Mouse (Mus musculus) c-Kit-positive CD71-positive TER-119-negative erythroid progenitor cells, embryonic 14.5 days (primary cell): Measurements from ENCODE around the gene Atxn7.
"Not testable (repeated sequence)": the region's sequence is repeated elsewhere in the genome, so short reads cannot be mapped to it uniquely, and the experiment has no call there.

Experiments
- DNase-seq: peaks from one replicate; pipeline ENCODE4 v3.0.0-alpha.2; 2013; ENCODE audit warnings: low read depth

Gene Atxn7

DNA sequence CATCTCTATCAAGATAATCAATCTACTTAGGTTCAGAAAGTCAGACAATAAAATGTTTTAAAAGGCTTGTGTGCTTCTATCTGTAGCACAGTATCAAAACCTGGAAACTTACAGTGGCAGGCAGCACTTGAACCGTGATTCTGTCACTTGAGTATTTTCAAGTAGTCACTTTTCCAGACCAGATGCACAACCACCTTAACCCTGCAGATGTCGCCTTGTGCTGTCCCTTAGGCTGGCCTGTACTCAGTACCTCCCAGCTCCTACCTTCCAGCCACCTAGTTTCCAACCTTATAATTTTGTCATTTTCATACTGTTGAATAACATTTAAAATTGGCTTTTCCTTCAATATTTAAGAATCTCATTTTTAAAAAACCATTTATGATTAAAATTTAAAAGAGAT, 20.9 kb downstream of the Atxn7 start:
- DNase-seq, result no peak

DNA sequence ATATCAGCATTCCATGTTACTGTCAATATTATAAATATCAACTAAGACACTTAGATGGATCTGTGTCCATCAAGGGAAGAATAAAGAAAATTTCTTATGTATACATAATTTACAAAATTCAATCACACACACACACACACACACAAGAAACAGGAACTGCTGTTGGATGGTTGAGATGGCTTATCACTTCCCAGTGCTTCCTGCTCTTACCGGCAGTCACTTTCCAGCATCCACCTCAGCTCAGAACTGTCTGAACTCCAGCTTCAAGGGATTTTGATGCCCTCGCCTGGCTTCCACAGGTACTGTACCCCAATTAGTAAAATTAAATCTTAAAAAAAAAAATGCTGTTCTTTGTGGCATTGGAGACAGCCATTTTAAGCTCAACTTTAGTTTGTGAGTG, 27.2 kb downstream of the Atxn7 start:
- no peak for DNase-seq

DNA sequence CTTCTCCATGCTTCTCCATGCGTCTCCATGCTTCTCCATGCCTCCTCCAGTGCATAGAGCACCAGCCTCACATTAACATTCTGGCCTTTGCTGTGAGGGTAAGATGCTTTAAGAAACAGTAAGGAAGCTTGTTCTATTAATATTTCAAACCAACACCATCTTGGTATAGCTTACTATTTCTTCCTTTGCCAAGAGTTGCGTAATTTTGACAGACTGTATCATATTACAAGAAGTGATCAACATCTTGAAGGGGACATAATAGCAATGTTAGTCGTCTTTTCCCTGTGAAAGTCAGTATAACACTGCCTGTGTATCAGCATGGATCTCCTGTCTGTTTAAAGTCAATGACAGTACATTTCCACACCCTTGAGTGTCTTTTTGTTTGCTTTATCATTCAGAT, 29.5 kb downstream of the Atxn7 start:
- no peak for DNase-seq

DNA sequence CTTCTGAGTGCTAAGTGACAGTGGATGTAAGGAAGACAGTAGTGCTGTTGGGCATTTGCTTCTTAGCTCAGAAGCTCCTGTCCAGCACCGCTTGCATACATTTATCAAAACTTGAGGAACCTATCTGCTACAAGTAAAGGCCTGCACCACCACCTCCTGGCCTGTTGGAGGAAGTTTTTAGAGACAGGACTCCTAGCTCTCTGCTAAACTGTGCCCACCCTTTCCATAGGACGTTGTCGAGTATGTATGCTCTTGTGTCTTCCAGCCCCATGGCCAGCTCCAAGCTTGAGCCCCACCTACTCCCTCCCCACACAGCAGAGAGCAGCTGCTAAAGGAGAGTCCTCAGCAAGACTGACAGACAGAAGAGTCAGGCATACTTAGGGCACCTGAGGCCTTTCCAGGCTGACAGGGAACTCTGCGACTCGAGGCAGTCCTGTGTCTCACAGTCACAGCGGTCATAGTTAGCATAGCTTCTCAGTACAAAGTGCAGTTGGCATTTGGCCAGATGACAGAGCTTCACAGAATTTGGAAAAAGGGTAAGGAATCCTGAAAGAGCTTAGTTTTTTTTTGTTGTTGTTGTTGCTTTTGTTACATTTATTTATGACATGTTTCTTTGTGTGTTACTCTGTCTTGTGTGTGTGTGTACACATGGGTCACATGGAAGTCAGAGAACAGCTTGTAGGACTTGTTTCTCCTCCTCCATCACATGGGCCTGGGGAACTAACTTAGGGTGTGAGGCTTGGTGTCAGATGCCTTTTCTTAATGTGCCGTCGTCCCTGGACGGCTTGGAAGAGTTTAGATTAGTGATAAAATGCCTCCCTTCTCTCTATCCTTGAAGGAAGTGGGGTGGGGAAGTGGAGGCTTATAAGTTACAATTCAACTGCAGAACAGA, 34.2 kb downstream of the Atxn7 start:
- DNase-seq, result no peak

DNA sequence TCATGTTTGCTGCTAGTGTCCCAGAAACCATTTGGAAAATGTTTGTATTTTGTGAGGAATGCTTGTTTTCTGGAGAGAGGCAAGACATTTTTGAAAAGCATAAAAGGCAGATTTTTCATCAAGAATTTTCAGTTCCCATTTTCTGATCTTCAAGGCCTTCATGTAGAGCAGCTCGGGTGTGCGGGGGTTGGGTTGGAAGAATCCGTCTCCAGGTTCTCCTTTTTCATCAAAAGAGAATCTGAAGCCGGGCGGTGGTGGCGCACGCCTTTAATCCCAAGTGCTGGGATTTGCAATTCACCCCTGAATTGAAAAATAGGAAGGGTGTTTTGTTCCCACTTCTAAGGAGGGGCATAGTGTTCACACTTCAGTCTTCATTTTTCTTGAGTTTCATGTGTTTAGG, 41.5 kb downstream of the Atxn7 start:
- DNase-seq, result no peak

DNA sequence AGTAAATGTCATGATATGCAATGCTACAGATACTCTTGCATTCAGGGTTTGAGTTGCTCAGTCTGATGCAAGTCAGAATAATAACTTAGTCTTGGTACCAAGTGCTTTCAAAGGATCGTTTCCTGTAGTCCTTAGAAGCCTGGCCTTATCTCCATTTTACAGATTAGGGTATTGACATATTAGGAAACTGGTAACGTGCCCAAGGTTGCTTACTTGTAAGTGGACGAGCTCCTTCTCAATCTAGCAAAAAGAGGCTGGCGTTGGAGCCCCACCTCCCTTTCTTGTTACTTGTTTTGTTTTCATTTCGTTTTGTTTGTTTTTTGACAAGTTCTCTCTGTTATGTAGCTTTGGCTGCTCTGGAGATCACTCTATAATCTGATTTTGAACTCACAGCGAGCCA, 48.5 kb downstream of the Atxn7 start:
- DNase-seq, result peak; percentile 10

DNA sequence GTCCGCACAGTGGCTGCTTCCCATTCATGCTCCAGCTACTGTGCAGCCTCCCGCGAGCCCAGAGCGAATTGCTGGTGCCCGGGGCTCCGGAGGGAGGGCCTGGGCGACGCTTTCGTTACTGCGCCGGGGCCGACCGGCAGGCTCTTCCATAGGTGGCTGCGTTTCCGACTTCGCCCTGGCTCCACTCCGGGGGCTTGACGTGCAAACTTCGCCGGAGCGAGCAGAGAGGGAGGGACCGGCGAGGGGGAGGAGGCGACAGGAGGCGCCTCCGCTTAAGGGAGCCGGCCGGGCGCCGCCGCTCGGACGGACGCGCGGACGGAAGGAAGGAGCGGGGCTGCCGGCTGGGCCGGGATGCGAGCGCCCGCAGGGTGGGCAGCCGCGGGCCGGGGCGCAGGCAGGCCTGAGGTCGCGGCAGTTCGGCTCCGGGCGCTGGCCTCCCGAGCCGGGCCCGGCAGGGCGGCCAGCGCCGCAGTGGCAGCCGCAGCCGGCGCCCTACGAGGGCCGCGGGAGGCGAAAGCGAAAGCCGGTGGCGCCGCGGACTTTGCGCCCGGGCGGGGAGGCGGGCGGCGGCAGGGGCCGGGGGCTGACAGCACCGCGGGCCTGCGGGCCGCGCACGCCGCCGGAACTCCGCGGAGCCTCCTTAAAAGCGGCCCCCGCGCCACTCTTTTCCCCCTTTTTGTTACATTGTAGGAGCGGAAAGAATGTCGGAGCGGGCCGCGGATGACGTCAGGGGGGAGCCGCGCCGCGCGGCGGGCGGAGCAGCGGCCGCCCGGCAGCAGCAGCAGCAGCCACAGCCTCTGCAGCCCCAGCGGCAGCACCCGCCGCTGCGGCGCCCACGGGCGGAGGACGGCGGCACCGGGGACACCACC, 51.4 kb downstream of the Atxn7 start:
- peak; percentile 63 for DNase-seq

DNA sequence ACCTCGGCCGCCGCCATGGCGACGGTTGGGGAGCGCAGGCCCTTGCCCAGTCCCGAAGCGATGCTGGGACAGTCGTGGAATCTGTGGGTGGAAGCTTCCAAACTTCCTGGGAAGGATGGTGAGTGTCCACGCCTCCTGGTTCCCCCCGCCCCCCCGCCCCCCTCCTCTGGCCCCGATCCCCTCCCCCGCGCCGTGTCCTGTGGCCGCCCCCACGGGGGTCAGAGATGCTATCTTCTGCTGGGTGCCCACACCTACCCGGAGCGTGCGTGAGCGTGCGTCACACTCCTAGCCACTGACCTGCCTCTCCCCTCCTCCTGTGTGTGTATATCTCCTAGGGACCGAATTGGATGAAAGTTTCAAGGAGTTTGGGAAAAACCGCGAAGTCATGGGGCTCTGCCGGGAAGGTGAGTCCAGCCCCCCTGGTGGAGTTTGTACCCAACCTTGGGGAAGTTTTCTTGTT, 52.0 kb downstream of the Atxn7 start:
- DNase-seq, result peak; percentile 15

DNA sequence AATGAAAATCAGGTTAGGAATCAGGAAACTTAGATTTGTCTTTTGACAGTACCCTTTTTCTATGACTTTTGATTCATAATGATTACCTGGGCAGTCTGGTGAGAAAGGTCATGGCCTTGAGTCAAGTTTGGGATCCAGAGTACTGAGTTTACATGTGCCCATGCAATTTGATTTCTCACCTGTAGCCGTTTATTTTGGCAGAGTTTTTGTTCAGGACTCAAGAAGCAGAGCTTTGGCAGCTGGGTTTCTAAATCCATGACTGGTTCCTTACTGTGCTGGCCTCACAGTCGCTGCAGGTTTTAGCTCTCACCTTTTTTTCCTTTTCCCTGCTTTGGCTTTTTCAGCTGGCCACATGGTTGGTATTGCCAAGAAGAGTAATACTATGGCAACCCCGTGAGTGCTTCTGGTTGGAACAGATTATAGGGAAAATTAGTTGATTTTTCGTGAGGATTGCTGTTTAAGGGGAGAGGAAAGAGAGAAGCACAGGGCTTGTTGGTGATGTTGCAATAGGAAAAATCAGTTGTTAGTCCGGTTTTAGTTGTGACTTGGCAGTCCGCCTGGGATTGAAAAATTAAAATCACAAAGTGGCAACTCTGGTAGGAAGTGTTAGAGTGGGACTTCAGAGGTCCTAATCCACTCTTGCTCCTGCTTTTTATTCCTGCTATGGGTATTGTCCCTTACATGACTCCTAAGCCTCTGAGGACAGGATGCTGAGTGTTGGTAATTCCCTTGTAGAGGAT, 53.6 kb downstream of the Atxn7 start:
- no peak for DNase-seq

DNA sequence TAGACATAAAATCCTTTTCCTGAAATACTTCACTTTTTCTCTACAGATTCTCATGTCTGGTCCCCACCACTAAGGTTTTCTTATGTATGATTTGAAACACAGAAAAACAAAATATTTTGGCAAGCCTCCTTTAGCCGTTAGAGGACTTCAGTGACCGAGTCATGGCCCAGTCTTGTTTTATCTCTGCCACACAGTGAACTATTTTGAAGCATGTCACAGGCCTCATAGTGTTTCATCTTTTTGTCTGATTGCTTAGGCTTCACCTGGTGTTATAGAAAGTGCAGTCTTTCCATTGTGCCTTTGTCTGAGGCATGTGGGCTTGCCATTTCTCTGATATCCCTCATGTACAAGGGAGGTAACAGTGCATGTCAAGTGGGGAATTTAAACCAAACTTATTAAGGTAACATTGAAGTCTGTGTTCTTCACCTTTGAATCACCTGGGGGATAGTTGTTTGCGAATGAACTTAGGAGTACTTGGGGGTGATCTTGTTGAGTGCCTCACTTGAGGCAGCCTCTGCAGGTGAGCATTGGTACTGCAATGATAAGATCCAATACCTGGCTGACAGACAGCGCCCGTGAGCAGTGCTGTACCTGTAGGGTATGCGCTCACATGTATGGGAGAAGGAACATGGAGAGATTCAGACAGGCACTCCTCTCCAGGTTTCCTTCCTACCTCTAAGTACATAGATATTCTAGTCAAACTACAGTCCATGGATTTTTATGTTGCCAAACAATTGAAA, 58.1 kb downstream of the Atxn7 start:
- DNase-seq, result no peak

DNA sequence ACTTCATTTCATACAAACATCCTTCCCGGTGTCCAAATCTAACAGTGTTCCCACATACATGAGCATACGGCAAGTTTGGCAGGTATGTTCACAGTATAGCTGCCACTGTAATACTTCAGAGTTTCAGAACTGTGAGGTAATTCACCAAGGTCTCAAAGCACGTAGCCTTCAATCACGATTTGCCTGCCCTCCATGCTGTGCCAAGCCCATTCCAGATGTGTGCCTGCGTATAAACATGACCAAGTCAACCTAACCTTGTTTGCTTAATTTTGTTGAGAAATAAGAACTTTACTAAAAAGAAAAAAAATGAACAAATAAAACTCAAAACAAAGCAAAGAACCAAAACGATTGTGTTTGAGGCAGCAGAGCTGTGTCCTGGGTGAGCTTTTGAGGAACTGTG, 60.0 kb downstream of the Atxn7 start:
- no peak for DNase-seq

DNA sequence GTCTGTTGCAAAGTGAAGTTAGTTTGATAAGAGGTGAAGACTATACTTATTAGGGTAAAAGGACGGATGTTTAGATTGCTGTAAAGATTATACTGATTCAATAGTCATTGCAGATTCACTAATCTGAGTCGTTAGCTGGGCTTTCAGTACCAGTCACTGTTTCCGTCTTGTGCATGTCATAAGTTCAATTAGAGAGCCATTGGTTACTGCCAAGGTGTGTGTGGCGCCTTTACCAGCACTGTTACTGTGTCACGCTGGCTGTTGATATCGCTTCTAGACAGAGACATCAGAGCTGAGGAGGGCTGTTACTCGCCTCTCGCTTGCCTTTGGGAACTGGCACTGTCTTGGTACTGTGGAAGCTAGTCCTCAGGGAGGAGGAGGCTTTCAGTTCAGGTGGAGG, 64.6 kb downstream of the Atxn7 start:
- DNase-seq, result no peak

DNA sequence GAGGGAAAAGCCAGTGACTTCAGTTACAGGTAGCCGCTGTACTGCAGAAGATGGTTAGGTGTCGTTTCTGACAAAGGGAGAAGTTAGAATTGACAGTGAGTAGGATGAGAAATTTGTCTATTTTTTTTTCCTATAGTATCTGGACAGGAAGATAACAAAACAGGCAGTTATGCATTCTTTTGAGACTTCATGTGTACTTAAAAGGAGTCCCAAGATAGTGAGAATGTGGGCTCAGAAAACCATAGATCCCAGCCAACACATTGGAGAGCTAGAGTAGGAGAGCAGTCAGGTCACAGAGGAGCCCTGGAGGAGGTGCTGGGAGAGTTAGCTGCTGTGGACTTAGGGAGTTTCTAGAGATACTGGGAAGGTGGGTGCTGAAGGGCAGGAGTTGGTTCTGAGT, 69.4 kb downstream of the Atxn7 start:
- no peak for DNase-seq

DNA sequence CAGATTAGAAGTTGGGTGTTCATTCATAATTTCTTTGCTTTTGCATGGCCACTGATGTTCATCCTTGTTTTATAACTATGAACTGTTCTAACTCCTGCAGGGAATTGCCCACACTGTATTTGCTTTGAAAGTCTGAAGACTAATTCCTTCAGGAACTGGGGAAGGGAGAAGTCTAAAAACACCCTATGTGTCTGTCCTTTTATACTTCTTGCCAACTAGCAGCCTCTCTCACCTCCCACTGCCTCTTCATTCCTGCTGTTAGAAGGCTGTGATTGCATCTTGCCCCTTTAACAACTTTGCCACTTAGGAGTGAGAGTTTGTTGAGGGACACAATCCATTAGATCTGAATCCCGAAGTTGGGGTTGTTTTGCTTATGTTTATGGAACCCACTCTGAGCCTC, 71.6 kb downstream of the Atxn7 start:
- DNase-seq, result no peak

DNA sequence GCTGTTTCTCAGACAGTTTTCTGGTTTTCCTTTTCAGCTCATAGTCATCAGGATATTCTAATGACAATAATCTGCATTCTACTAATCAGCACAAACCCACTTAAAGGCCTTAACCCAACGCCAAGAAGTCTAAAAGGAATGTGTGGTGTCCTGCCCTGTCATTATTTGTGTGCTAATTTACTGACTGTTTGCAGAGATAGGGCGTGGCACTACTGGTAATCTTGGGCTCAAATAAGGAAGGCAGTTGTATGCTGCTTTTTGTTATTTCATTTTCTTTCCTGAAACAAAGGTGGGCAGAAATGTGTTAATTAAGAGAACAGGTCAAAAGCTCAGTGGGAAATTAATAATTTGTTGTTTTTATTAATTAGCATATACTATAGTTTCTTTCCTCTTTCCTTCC, 75.1 kb downstream of the Atxn7 start:
- no peak for DNase-seq

DNA sequence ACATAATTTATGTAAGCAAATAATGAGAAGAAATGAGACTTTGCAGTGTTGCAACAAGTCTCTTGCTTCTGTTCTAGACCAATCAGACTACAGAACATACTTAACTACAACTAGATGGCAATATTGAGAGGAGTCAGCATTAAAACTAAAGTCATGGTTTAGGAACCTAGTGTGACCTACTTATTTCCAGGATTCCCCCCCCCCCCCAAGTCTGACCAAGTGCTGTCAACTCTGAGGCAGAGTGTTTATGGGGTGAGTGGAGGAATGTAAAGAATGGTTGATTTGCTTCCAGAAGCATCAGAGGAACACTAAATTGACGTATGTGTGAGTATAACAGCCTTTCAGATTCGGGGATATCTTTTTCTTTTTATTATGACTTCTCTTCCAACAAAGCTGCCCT, 77.0 kb downstream of the Atxn7 start:
- no peak for DNase-seq

DNA sequence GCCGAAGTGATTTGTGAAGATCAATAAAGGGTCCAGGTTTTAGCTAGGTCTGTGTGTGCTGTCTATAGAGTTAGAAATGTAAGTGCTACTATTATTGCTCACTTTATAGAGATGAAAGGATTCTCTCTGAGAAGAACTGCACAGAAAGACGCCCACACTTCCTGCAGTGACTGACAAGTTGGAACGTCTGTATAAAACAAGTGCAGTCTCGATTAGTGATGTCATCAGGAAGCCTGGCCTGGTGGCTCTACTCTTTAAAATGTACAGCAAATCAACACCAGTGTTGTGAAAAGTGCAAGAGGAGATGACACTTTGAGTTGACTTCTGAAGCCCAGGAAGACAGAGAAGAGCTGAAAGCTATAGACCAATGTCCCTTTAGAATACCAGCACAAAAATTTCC, 81.1 kb downstream of the Atxn7 start:
- no peak for DNase-seq

DNA sequence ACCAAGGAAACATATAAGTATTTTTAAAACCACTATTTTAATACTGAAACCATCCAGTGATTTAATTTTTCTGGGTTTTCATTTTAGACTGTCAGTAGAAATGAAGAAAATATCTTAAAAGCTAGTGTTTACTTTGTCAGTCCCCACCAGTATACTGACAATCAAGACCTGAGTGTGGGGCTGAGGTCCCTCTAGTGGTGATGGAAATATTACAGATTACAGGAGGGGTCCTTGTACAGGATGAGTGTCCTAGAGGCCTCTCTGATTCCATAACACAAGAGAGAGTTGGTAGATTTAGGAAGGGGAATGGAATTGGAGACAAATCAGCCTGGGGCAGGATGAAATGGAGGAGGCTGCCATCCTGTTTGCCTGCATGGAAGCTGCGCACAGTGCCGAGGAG, 93.1 kb downstream of the Atxn7 start:
- DNase-seq, result no peak

DNA sequence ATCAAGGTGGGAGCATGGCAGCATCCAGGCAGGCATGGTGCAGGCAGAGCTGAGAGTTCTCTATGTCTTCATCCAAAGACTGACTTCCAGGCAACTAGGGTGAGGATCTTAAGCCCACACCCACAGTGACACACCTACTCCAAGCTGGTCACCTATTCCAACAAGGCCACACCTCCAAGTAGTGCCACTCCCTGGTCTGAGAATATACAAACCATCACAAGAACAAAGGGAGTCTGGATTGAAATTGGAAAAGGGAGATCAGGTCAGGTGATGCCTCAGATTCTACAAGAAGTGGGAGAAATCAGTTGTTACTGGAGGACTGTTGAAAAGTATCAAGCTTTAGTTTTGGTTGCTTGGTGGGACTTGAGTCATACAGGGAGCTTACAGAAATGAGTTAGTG, 98.4 kb downstream of the Atxn7 start:
- DNase-seq, result not testable (repeated sequence)

DNA sequence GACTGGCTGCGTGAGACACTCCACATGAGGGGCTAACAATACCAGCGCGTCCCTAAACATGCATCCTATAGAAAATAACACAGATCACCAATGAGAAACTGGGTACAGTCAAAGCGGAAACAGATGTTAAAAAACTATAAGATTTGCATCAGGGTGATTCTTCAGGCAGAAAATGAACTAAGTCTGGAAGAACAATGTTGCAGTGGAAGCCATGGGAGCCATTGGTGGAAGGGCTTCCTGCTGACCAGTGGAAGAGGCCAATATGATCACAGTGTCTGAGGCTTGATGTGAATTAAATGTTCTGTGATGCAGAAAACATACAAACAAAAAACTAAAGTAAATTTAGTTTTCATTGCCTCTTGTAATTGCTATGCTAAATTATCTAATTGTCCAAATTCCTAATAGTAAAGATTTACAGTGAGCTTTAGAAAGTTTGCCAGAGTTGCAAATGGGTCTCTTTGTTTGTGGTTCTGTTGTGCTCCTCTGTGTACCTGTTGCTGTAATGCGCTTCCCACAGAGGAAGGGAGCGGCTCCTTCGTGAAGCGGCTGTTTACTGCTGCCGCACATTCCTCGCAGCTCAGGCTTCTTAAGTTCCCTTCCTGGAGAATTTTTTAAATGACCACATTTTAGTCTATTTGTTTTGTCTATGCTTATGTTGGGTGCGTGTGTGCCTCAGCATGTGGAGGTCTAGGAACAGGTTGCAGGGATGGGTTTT, 101.4 kb downstream of the Atxn7 start:
- no peak for DNase-seq

DNA sequence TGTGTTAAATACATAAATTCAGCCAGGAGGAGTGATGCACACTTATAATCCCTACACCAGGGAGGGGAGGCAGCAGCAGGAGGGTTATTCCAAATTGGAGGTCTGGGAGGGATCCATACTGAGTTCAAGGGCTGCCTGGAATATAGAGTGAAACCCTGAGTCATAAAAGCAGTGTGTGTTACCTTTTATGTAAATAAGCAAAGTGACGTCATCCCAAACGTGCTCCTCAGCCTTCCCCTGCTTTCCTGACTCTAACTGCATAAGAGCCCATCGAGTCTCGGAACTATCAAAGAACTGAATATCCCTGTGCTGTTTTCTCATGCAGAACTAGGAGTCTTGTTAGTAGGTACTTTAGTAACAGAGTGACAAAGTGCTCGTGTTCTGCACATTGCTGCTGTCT, 102.1 kb downstream of the Atxn7 start:
- no peak for DNase-seq
